Mouse (Mus musculus) heart, embryonic 12.5 days (tissue): ENCODE measurements around the gene Dpy19l3. TPM values are rescaled to one million over a fixed set of nuclear protein-coding genes. Genes with fewer than 3 reads are reported as not detected.
A peak's percentile ranks its signal among the peaks of the same experiment; 100 is the strongest.

Experiments used
- ATAC-seq: fragments of 200-750 bp; cut with Nextera tagmentation; 2 replicates; pipeline ENCODE4 v1.8.0; 2017; ENCODE audit warnings: moderate TSS enrichment, moderate library complexity; ENCODE audit not compliant: insufficient number of reproducible peaks, low FRiP score
- H3K27ac ChIP-seq: fragments of 300-500 bp; sonication (generic); 2 replicates; pipeline ENCODE4 v1.5.1; 2016; ENCODE audit warnings: mild to moderate bottlenecking, moderate library complexity; ENCODE audit not compliant: poor library complexity, severe bottlenecking
- H3K27me3 ChIP-seq: fragments of 300-500 bp; sonication (generic); replicated peaks from 2 replicates; pipeline ENCODE4 v1.6.1; 2016; ENCODE audit warnings: mild to moderate bottlenecking, moderate library complexity
- H3K36me3 ChIP-seq: fragments of 300-500 bp; sonication (generic); 2 replicates; pipeline ENCODE4 v1.6.1; 2016; ENCODE audit warnings: mild to moderate bottlenecking, moderate library complexity
- H3K4me1 ChIP-seq: fragments of 300-500 bp; sonication (generic); replicated peaks from 2 replicates; pipeline ENCODE4 v1.6.1; 2016; ENCODE audit warnings: mild to moderate bottlenecking
- H3K4me2 ChIP-seq: fragments of 300-500 bp; sonication (generic); 2 replicates; pipeline ENCODE4 v1.6.1; 2016; ENCODE audit warnings: mild to moderate bottlenecking, moderate library complexity
- H3K4me3 ChIP-seq: fragments of 300-500 bp; sonication (generic); 2 replicates; pipeline ENCODE4 v1.5.1; 2016; ENCODE audit warnings: mild to moderate bottlenecking
- H3K9ac ChIP-seq: fragments of 300-500 bp; sonication (generic); 2 replicates; pipeline ENCODE4 v1.6.1; 2016; ENCODE audit warnings: mild to moderate bottlenecking, moderate library complexity
- H3K9me3 ChIP-seq: fragments of 300-500 bp; sonication (generic); replicated peaks from 2 replicates; pipeline ENCODE4 v1.6.1; 2016; ENCODE audit warnings: mild to moderate bottlenecking, moderate library complexity
- WGBS: fragments of 180-500 bp; shearing (Covaris S2); methylation state at CpG from one replicate; pipeline ENCODE4 v1.1.7; 2016; 5-methylcytosine and 5-hydroxymethylcytosine counted together
- polyA plus RNA-seq: library from polyadenylated mRNA; unstranded; fragments of >200 nt; fragmentation: Nextera tagmentation; extraction: Ambion mirVana; gene quantifications from 2 replicates; pipeline ENCODE4 v1.2.1, GENCODE M21; 2016

Gene Dpy19l3
- polyA plus RNA-seq, 1 experiment from 2014 or later = 14.2 TPM

DNA sequence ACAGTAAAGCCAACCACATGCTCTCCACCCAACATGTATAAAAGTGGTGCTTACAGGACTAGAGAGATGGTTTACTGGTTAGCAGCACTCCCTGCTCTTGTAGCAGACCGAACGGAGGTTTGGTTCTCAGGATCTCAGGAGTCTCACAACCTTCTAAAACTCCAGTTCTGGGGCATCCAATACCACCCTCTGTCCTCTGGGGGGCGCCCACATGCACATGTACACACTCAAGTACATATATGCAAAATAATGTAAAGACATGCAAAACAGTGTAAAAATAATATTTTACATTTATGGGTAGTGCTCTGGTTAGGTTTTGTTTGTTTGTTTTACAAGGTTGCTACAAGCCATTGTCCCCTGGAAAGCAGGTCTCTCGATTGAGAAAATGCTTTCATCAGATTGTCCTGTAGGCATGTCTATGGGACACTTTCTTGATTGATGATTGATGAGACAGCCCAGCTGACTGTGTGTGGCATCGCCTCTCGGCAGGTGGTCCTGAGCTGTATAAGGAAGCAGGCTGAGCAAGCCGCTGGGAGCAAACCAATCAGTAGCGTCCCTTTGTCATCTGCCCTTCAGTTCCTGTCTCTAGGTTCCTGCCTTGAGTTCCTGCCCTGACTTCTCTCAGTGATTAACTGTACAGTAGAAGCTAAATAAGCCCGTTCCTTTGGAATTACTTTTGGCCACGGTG lies 102.5 kb downstream of the Dpy19l3 start:
- H3K4me2 ChIP-seq = no peak overlapping the region
- no peaks in the 10 kb centered on the region for H3K36me3 ChIP-seq
- no peak overlapping the region for H3K27ac ChIP-seq
- H3K27me3 ChIP-seq = no peaks in the 10 kb centered on the region
- H3K4me3 ChIP-seq = no peak overlapping the region
- 75% methylated on average over 10 of the region's 10 CpGs for WGBS
- no peak overlapping the region for H3K9ac ChIP-seq
- H3K9me3 ChIP-seq = no peaks in the 10 kb centered on the region
- H3K4me1 ChIP-seq = 0 out of 2 replicates have a peak, but pooled peaks cover 3% of the 10 kb centered on the region
- ATAC-seq = no peak

DNA sequence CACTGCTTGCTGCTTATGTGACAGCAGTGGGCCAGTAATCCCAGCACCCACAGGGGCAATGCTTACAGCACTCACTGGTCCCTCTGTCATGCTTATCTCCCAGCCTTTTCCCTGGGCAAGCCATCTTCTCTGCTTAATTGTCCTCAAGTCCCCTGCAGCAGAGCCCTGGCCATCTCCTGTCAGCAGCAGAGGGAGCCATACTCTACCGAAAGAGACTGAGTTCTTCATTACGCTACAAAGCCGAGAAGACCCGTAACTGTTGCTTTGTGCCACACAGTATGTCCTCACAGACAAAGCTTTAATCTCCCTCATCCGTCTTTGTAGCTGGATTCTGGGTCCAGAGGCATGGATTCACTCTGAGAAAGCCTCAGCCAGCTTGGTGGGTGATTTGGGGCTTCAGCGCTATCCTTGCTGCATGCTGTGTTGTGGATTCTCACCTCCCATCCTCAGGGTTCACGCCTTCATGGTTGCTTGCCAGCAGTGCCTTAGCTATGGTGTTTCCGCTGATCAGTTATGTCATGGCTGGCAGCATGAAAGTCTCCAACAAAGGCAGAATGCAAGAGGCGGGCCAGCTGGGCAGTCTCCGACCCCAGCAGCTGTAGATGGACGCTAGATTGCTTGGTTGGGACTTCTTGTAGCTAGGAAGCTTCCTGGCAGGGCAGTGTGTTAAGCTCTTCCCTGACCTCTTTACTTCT lies 103.4 kb downstream of the Dpy19l3 start:
- Histone ChIP-seq H3K4me3 (no peak overlapping the region), H3K27ac (no peak overlapping the region), H3K9me3 (no peaks in the 10 kb centered on the region), H3K9ac (no peak overlapping the region), H3K4me1 (0 out of 2 replicates have a peak, but pooled peaks cover 3% of the 10 kb centered on the region), H3K36me3 (no peaks in the 10 kb centered on the region), H3K4me2 (no peak overlapping the region), H3K27me3 (no peaks in the 10 kb centered on the region)
- no peak for ATAC-seq
- WGBS = 60% methylated on average over 11 of the region's 11 CpGs

DNA sequence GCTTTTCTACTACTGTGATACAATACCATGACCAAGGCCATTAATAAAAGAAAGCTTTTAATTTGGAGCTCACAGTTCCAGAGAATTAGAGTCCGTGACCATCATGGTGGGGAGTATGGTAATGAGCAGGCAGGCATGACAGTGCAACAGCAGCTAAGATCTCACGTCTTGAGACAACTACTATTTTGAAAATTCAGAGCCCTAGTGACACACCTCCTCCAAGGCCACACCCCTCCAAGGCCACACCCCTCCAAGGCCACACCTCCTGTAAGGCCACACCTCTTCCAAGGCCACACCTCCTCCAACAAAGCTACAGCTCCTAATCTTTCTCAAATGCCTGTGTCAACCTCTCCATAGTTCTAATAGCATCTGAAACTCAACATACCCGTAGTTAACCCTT lies 105.2 kb downstream of the Dpy19l3 start:
- no peak overlapping the region for H3K4me2 ChIP-seq
- no peak overlapping the region for H3K4me3 ChIP-seq
- ATAC-seq = peak; percentile 63
- H3K27ac ChIP-seq = no peak overlapping the region
- no peaks in the 10 kb centered on the region for H3K27me3 ChIP-seq
- 0 out of 2 replicates have a peak, but pooled peaks cover 3% of the 10 kb centered on the region for H3K4me1 ChIP-seq
- no peak overlapping the region for H3K9ac ChIP-seq
- peaks cover 17% of the 10 kb centered on the region for H3K36me3 ChIP-seq
- H3K9me3 ChIP-seq = no peaks in the 10 kb centered on the region
- 52% methylated on average over 3 of the region's 3 CpGs for WGBS

DNA sequence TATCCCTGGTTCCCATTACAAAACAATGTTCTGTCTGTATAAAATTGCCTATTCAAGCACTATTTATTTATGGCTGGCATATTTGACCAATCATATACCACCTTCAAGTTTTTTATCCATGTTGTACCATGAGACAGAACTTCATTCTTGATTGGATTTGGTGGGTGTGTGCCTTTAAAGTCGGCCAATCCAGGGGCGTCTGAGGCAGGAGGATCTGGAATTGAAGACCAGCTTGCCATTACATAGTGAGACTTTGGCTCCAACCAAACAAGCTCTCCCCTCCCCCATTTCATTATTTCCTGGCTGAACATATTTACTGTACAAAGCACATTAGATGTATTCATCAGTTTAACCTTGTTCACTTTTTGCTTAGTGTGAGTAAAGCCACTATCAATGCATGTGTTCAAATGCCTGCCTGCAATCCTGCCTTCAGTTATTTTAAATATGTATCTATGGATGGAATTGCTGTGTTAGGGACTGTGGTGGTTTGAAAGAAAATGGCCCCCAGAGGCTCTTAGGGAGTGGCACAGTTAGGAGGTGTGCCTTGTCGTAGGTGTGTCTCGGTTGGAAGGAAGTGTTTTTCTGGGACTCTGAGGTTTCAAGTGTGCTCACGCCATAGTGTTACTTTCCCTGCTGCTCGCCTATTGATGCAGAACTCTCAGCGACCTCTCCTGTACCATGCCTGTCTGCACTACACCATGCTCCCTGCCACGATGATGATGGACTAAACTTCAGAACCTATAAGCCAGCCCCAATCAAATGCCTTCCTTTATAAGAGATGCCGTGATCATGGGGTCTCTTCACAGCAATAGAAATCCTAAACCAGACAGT lies 105.8 kb downstream of the Dpy19l3 start:
- no peak overlapping the region for H3K4me2 ChIP-seq
- H3K27ac ChIP-seq = no peak overlapping the region
- no peak for ATAC-seq
- no peaks in the 10 kb centered on the region for H3K27me3 ChIP-seq
- no peak overlapping the region for H3K4me3 ChIP-seq
- no peak overlapping the region for H3K9ac ChIP-seq
- H3K4me1 ChIP-seq = 0 out of 2 replicates have a peak, but pooled peaks cover 3% of the 10 kb centered on the region
- WGBS = 64% methylated on average over 9 of the region's 9 CpGs
- H3K9me3 ChIP-seq = no peaks in the 10 kb centered on the region
- H3K36me3 ChIP-seq = peaks cover 23% of the 10 kb centered on the region

DNA sequence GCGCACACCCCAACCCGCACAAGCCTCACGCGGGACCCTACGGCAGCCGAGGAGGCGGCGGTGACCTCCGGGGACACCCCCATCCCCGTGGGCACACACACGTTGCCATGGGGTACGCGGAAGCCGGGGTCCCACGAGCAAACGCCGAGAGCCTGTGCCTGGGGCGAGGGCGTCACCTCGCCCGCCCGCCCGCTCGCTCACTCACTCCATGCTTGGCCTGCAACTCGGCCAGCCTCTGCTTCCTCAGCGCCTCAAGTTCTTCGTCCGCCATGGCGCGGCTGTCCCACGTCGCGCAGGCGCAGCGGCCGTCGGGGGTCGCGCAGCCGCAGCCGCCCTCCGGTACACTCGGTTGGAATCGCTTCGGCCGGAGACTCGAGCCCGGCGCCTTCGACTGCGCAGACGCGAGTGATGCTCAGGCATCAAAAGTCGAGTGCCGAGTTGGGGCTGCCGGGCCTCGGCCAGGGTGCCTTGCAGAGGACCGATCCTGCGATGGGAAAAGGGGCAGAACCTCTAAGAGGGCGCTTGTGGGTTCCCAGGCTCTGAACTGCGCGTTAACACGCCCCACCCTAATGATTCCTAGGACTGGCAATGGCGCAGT lies 107.1 kb downstream of the Dpy19l3 start, which contains the start of gene Pdcd5:
Gene Pdcd5, minus strand, starts transcription at position 421 of the 598 bp plus-strand sequence.
- Histone ChIP-seq H3K27me3 (no peaks in the 10 kb centered on the region), H3K36me3 (peaks cover 35% of the 10 kb centered on the region), H3K9ac (peak within 1 kb of the TSS; percentile 97), H3K9me3 (no peaks in the 10 kb centered on the region), H3K4me3 (peak within 1 kb of the TSS; percentile 97), H3K4me1 (0 out of 2 replicates have a peak, but pooled peaks cover 3% of the 10 kb centered on the region), H3K27ac (peak within 1 kb of the TSS; percentile 86), H3K4me2 (peak within 1 kb of the TSS; percentile 74)
- 0% methylated on average over 58 of the region's 64 CpGs for WGBS
- peak; percentile 88 for ATAC-seq

DNA sequence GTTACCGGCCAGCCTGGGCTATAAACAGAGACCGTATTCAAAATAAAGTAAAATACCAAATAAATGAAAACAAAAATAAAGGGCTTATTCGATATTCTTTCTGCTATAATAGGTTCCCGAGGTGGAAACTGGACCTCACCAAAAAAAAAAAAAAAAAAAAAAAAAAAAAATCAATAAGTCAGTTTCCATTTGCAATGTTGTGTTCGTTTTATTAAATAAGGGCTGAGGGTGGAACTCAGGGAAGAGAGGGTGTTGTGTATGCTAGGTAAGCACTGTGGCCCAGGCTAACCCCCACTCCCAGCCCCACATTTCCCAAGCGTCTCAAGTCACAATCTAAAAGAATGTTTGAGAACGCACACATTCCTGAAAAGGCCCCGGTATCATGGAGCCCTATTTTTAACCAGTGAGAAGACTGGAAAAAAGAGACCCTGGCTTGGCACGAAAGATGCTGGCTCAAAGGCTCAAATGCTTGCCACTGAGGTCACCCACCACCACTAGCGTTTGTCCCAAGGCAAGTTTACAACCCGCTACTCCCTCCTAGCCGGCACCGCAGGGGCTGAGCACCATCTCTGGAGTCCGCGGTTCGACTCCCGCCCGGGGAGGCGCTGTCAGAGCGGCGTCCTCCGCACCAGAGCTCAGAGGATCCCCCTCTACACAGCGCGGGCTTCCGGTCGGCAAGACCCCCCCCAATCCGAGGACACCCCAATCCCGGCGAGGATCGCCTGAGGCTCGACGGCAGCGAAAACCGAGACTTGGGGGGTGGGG lies 107.8 kb downstream of the Dpy19l3 start:
- H3K4me2 ChIP-seq = peak overlapping the region; percentile 74
- ATAC-seq = peak; percentile 33

DNA sequence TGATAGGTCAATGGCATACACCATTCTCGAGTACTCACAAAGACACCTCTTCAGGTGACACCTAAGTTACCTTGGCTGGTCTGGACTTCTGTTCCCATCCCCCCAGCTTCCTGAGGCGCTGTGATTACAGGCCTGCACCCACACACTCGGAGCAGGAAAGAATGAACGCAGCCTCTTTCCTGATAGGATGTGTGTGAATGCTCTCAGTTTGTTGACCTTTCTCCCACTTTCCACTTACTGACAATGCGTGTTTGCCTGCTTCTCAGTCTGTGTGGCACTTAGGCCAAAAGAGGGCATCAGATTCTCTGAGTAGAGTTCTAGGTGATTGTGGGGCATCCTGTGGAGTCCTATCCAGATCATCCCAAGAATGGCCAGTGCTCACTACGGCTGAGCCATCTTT lies 114.2 kb downstream of the Dpy19l3 start:
- H3K4me2 ChIP-seq = no peak overlapping the region
- no peaks in the 10 kb centered on the region for H3K27me3 ChIP-seq
- H3K9me3 ChIP-seq = no peaks in the 10 kb centered on the region
- no peak overlapping the region for H3K4me3 ChIP-seq
- H3K9ac ChIP-seq = no peak overlapping the region
- WGBS = 58% methylated on average over 6 of the region's 6 CpGs
- no peak overlapping the region for H3K27ac ChIP-seq
- no peaks in the 10 kb centered on the region; the same call in 1 of the 2 replicates for H3K4me1 ChIP-seq
- ATAC-seq = peak; percentile 29; the same call in 1 of the 2 replicates
- H3K36me3 ChIP-seq = peaks cover 81% of the 10 kb centered on the region

More for the DNA sequence above, 107.8 kb downstream of the Dpy19l3 start:
- H3K4me1 ChIP-seq = 0 out of 2 replicates have a peak, but pooled peaks cover 3% of the 10 kb centered on the region
- H3K4me3 ChIP-seq = peak overlapping the region; percentile 97
- no peaks in the 10 kb centered on the region for H3K9me3 ChIP-seq
- peak overlapping the region; percentile 86 for H3K27ac ChIP-seq
- H3K36me3 ChIP-seq = peaks cover 42% of the 10 kb centered on the region
- H3K9ac ChIP-seq = peak overlapping the region; percentile 97
- 10% methylated on average over 34 of the region's 34 CpGs for WGBS
- H3K27me3 ChIP-seq = no peaks in the 10 kb centered on the region

DNA sequence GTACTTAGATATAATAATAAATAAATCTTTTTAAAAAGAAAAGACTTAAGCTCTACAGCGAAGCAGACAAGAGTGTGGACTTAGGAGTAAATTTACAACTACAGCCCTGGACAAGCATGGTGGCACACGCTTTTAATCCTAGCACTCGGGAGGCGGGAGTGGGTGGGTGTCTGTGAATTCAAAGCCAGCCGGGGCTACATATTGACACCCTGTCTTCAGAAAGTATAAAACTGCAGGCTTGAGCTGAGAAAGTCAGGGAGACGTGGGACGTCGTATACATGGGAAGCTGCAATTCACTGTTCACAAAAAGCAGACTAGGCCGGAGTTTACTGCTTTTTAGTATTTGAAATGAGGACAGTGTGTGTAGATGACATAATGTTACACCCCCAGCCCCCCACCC lies 117.4 kb downstream of the Dpy19l3 start:
- Histone ChIP-seq H3K4me2 (no peak overlapping the region), H3K4me1 (no peaks in the 10 kb centered on the region; the same call in 1 of the 2 replicates), H3K9me3 (peaks cover 5% of the 10 kb centered on the region; the same call in 1 of the 2 replicates), H3K9ac (no peak overlapping the region), H3K36me3 (peaks cover 71% of the 10 kb centered on the region), H3K27ac (no peak overlapping the region), H3K4me3 (no peak overlapping the region), H3K27me3 (no peaks in the 10 kb centered on the region)
- 93% methylated on average over 9 of the region's 9 CpGs for WGBS
- no peak for ATAC-seq

DNA sequence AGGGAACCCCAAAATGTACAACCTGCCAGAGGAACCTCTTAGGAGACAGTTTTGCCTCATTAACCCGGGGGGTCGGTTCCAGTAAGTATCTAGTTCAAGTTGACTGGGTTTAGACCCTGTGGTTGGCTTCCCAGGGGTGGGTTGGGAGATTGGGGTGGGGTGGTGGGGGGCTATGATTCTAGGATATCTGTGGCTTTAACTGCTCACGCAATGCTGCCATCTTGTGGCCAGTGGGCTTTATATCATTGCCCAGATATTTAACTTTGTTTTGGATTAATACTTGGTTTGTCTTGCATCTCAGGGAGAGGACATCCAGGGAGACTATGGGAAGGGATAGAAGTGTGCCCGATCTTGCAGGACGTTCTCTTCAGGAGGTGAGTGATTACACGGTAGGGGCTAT lies 118.0 kb downstream of the Dpy19l3 start:
- no peaks in the 10 kb centered on the region; the same call in 1 of the 2 replicates for H3K4me1 ChIP-seq
- no peak for ATAC-seq
- no peaks in the 10 kb centered on the region for H3K27me3 ChIP-seq
- WGBS = 66% methylated on average over 6 of the region's 6 CpGs
- H3K9me3 ChIP-seq = peaks cover 5% of the 10 kb centered on the region; the same call in 1 of the 2 replicates
- no peak overlapping the region for H3K4me3 ChIP-seq
- H3K4me2 ChIP-seq = no peak overlapping the region
- peaks cover 71% of the 10 kb centered on the region for H3K36me3 ChIP-seq
- no peak overlapping the region for H3K9ac ChIP-seq
- H3K27ac ChIP-seq = no peak overlapping the region
